Mouse (Mus musculus): ENCODE results near the gene Podxl2.

Gene Podxl2

DNA sequence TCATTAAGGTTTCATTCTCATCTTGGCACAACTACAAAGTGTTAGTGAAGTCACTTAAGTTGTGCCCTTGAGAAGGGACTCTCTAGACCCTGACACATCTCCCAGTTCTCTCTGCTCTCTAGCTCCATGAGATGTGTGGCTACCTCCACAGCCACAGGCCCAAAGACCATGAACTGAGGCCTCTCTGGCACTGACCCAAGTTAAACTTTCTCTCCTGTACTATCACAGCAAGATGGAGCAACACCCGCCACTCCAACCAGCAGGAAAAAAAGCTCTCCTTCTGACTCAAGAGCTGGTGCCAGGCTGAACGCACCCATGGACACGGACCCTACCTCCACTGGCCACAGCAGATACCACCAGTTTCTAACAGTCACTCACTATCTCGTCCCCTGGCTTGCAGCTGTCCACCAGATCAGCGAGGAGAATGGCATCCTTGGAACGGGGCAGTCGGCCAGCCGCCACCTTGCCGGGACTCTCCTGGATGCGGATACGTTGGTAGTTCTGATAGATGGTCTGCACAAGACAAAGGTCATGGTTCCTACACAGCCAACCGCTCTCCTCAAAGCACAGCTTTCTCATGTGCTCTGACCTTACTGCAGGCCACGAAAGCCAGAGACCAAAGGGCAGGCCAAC, 14.7 kb upstream of the Podxl2 start:
- DNase-seq (ENCODE audit: low spot score in 2 of 2), result no peak

- DNase-seq (ENCODE audit: low spot score in 2 of 2), result peak; percentile 78 to 88
These were observed 11.6 kb upstream of the Podxl2 start for GRCm38 (mm10) chr6:88886417-88886967.

GRCm38 (mm10) chr6:88885644-88886416, 11.0 kb upstream of the Podxl2 start:
- no peak for DNase-seq (ENCODE audit: low spot score in 2 of 2)

- no peak for DNase-seq (ENCODE audit: low spot score in 2 of 2)
These were observed 9.8 kb upstream of the Podxl2 start for GRCm38 (mm10) chr6:88884690-88885089.

DNA sequence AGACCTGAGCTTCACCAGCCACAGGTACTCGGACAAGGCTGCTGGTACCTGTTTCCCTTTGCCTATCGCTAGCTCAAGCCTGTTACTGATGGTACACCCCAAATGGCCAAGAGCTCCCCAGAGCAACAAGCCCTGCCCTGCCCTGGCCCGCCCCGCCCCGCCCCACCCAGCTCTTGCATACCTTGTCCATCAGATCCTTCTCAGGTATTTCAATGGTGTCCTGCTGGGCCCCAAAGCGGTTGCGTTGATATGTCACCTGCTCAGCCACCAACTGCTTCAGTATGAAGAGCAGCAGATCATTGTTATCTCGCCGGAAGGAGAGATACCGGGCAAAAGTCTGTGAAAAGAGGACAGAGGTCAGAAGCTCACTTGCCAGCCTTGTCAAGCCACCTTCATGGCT, 9.4 kb upstream of the Podxl2 start:
- no peak for DNase-seq (ENCODE audit: low spot score in 2 of 2)

GRCm38 (mm10) chr6:88881334-88881733, 6.5 kb upstream of the Podxl2 start:
- no peak for DNase-seq (ENCODE audit: low spot score in 2 of 2)

DNA sequence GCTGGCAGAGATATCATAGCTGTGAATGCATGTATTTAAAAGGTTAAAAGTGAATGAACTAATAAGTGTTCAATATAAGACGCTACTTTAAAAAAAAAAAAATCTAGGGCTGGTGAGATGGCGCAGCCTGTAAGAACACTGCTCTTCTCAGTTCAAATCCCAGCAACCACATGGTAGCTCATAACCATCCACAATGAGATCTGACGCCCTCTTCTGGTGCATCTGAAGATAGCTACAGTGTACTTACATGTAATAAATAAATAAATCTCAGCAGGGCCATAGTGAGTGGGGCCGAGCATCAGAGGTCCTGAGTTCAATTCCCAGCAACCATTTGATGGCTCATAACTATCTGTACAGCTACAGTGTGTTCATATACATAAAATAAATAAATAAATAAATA, 4.6 kb upstream of the Podxl2 start:
- DNase-seq (ENCODE audit: low spot score in 2 of 2), result no peak

GRCm38 (mm10) chr6:88873965-88874867, 628 bp downstream of the Podxl2 start:
- peak in 1 of 2 experiments; percentile 34 for DNase-seq (ENCODE audit: low spot score in 2 of 2)

DNA sequence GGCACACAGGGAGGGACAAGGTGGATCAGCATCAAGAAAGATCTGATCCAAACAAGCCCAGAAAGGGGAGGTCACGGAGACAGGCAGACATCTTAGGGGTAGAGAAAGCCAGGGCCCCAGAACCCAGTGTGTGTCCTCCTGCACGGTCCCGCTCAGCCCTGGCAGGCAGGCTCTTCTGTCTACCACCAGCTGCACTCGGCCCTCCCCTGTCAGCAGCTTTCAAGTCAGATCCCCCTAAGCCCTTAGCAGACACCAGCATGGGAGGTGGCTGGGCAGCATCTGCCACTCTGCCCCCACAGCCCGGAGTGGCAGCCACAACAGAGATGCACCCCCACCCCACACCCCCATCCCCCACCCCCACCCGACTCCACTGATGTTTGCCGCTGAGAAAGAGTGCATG, 2.0 kb downstream of the Podxl2 start:
- DNase-seq (ENCODE audit: low spot score in 2 of 2), result peak; percentile 47 to 48

DNA sequence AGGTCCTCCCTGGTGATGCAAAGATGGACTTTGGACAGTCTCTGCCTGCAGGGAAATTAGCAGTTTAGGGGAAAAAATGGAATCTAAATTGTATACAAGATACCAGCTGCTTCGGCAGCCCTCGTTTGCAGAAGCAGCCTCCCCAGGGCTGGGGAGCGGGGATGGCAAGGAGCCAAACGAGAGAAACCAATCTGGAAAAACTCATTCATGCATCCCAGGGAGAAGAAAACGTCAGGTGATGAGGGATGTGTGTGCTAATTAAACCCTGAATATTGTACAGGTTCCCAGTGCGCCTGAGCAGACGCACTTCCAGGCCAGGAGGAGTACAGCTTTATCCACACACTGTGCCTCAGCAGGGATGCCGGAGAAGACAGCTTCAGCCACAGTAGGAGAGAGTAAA, 3.3 kb downstream of the Podxl2 start:
- DNase-seq (ENCODE audit: low spot score in 2 of 2), result no peak

DNA sequence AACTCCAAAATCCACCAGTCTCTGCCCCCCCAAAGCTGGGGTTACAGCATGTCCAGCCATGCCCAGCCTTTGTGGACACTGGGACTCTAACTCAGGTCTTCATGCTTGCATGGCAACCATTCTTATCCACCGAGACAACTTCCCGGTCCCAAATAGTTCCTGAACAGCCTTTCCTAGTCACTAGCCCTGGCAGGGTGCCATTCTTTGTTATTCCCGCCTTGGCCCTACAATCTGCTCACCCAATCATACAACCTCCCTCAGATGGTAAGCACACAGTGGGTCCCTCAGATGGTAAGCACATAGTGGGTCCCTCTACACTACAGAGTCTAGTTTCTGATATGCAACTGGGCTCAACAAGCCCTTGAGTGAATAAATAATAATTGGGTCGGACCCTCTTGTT, 4.2 kb downstream of the Podxl2 start:
- DNase-seq (ENCODE audit: low spot score in 2 of 2), result no peak

- DNase-seq (ENCODE audit: low spot score in 2 of 2), result no peak
These were observed 5.4 kb downstream of the Podxl2 start for GRCm38 (mm10) chr6:88869459-88869858.

GRCm38 (mm10) chr6:88865704-88866103, 9.1 kb downstream of the Podxl2 start:
- DNase-seq (ENCODE audit: low spot score in 2 of 2), result no peak

DNA sequence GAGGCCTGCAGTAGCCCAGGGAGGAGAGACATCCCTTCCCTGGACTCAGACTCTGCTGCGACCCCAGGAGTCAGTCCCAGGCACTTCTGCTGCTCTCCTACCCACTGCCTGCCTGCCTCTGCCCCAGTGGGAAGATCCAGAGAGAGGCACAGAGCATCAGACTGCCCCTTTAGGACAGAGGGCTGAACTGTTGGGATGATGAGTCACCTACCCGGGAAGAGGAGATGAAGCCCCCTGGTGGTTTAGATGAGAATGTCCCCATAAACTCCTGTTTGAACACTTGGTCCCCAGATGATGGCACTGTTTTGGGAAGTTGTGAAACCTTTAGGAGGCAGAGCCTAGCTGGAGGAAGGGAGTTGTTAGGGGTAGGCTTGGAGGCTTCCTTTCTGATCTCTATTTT, 13.9 kb downstream of the Podxl2 start:
- peak in 1 of 2 experiments; percentile 51 for DNase-seq (ENCODE audit: low spot score in 2 of 2)

GRCm38 (mm10) chr6:88858341-88858740, 16.5 kb downstream of the Podxl2 start:
- DNase-seq (ENCODE audit: low spot score in 2 of 2), result no peak

DNA sequence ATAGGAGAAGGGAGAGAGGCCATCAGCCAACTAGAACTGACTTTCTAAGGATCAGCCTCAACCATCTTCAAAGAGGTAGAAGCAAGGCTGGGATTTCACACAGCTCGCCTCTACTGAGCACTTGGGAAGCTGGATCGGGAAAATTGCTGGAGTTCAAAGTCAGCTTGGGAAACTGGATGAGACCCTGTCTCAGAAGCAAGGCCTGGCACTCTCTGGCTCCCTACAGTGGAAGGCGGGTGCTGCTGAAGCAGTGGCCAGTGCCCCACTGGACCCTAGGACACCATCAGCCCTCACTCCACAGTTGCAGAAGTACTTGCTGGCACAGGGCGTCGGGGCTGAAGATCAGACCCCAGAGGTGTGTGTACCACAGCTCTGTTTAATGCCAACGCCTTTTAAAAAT, 17.0 kb downstream of the Podxl2 start:
- DNase-seq (ENCODE audit: low spot score in 2 of 2), result no peak

DNA sequence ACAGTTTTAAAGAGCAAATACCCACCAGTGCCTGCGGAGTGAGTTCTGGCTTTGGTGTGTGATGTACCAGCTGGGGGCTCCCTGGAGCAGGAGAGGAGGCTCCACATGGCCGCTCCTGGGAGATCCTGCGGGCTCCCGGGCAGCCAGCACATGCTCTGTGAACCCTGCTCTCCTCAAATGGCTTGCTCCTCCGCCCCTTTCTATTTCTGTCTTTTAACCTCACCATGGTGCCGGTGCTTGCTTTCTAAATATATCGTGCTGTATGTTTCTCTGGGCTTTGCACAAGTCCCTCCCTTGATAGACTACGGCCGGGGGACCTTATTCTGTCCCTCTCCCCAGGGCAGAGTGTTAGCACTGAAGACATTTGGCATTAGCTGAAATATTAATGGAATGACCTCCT, 17.6 kb downstream of the Podxl2 start:
- DNase-seq (ENCODE audit: low spot score in 2 of 2), result no peak

DNA sequence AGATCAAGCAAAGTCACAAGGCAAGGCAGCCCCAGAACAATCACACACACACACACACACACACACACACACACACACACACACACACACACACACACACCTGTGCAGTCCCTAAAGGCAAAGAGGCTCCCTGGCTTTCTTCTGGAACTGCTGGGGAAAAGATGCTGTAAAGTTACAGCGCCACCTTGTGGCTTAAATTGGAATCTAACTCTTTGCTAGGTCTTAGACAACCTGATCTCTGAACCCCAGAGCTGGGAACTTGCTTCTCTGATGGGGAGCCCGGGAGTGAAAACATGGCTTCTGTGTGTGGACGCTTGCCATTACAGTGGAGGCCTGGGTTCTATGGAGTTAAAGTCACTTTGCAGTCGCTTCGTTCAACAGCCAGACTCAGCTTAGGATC, 19.2 kb downstream of the Podxl2 start:
- DNase-seq (ENCODE audit: low spot score in 2 of 2), result peak in 1 of 2 experiments; percentile 79

GRCm38 (mm10) chr6:88854509-88854908, 20.3 kb downstream of the Podxl2 start:
- DNase-seq (ENCODE audit: low spot score in 2 of 2), result no peak

- DNase-seq (ENCODE audit: low spot score in 2 of 2), result no peak
These were observed 24.8 kb downstream of the Podxl2 start for GRCm38 (mm10) chr6:88850034-88850433.

- DNase-seq (ENCODE audit: low spot score in 2 of 2), result peak in 1 of 2 experiments; percentile 56
These were observed 25.6 kb downstream of the Podxl2 start for GRCm38 (mm10) chr6:88849270-88849669.

GRCm38 (mm10) chr6:88847571-88847970, 27.3 kb downstream of the Podxl2 start:
- DNase-seq (ENCODE audit: low spot score in 2 of 2), result no peak

Data from thymus, postnatal 10 days (tissue).